Mouse (Mus musculus) ES-E14 (cell line): ENCODE data around the gene Wipf1. TPM values are rescaled to one million over a fixed set of nuclear protein-coding genes. Genes with fewer than 3 reads are reported as not detected.

ENCODE experiments used
- DNase-seq: peaks from one replicate; pipeline ENCODE4 v3.0.0-alpha.2; 2013; ENCODE audit warnings: low read depth, low spot score
- H3K27ac ChIP-seq: 2 replicates; pipeline ENCODE4 v1.5.1; 2012; ENCODE audit warnings: low read depth, mild to moderate bottlenecking, low read length, moderate library complexity, mixed read lengths; ENCODE audit not compliant: poor library complexity, insufficient read depth, severe bottlenecking
- H3K36me3 ChIP-seq: 2 replicates; pipeline ENCODE4 v1.6.1; 2012; ENCODE audit warnings: mild to moderate bottlenecking, low read length, moderate library complexity, mixed read lengths; ENCODE audit not compliant: control insufficient read depth, poor library complexity, insufficient read depth, severe bottlenecking
- H3K4me1 ChIP-seq, 2 experiments: fragments of 150-350 bp in 1 of 2; sonication (generic) in 1 of 2; 2 replicates each; pipeline ENCODE4 v1.6.1; 2012; ENCODE audit warnings: low read length in 2 of 2, mild to moderate bottlenecking in 1 of 2, mixed read lengths in 1 of 2; ENCODE audit not compliant: control insufficient read depth in 2 of 2, insufficient read depth in 2 of 2, poor library complexity in 1 of 2
- H3K4me3 ChIP-seq, 2 experiments: fragments of 150-350 bp in 1 of 2; sonication (generic) in 1 of 2; 2 replicates each; pipeline ENCODE4 v1.5.1; 2012; ENCODE audit warnings: low read length in 2 of 2, low read depth in 1 of 2, mild to moderate bottlenecking in 1 of 2, mixed read lengths in 1 of 2; ENCODE audit not compliant: insufficient read depth in 1 of 2, poor library complexity in 1 of 2, severe bottlenecking in 1 of 2
- H3K9ac ChIP-seq: 2 replicates; pipeline ENCODE4 v1.6.1; 2012; ENCODE audit warnings: low read depth, mild to moderate bottlenecking, low read length, mixed read lengths; ENCODE audit not compliant: poor library complexity, insufficient read depth, severe bottlenecking
- H3K9me3 ChIP-seq: fragments of 150-350 bp; sonication (generic); 2 replicates; pipeline ENCODE4 v1.6.1; 2012; ENCODE audit warnings: low read depth, mild to moderate bottlenecking, low read length; ENCODE audit not compliant: control insufficient read depth, insufficient read depth
- CHD2 ChIP-seq: IDR thresholded peaks from 2 replicates; pipeline ENCODE4 v1.6.1; 2014; ENCODE audit warnings: mild to moderate bottlenecking, low read depth, low read length, inconsistent platforms
- HCFC1 ChIP-seq: IDR thresholded peaks from 2 replicates; pipeline ENCODE4 v1.6.1; 2012; ENCODE audit warnings: low read length, inconsistent platforms, borderline replicate concordance; ENCODE audit not compliant: insufficient read depth
- MAFK ChIP-seq: IDR thresholded peaks from 2 replicates; pipeline ENCODE4 v1.6.1; 2014; ENCODE audit warnings: mild to moderate bottlenecking, low read depth, low read length, inconsistent platforms; ENCODE audit not compliant: insufficient read depth
- ZC3H11A ChIP-seq: IDR thresholded peaks from 2 replicates; pipeline ENCODE4 v1.6.1; 2012; ENCODE audit warnings: low read depth, mild to moderate bottlenecking, inconsistent platforms, low read length, borderline replicate concordance
- ZNF384 ChIP-seq: IDR thresholded peaks from 2 replicates; pipeline ENCODE4 v1.6.1; 2012; ENCODE audit warnings: low read depth, low read length, inconsistent platforms
- in situ Hi-C, 2 experiments: fragments of 600-800 bp; cut with MboI; formaldehyde crosslinking; loops; one replicate each; pipeline ENCODE4 v1.15.1; 2025; ENCODE audit warnings: low sequenced_read_pairs in 2 of 2, inconsistent platforms in 1 of 2; ENCODE audit not compliant: unreplicated experiment in 2 of 2
- total RNA-seq: library from RNA; depleted of rRNA; stranded (reverse); fragments of 300-350 nt; gene quantifications from 2 replicates; pipeline ENCODE4 v1.2.3, GENCODE M21; 2012

Gene Wipf1
- total RNA-seq, 1 experiment = 1.2 TPM

DNA sequence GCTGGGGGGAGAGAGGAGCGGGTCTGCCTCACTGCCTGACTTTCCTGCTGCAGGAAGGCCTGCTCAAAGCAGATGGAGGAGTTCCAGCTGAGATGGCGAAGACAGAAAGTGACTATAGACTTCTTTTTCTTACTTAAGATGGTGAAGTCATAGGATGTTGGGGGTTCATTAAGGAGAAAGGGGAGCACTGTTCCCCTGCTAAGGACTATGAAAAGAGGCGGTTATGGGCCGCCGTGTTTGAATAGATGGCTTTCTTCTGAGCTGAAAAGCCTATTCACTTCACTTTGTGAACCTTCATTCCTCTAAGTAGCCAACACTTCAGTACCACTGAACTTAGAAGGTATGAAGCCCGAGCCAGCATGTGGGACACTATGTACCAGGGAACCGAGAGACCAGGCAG lies 109.8 kb downstream of the Wipf1 start:
- Histone ChIP-seq H3K4me1 (no peaks in the 10 kb centered on the region), H3K9ac (no peak overlapping the region), H3K9me3 (no peaks in the 10 kb centered on the region), H3K27ac (no peak overlapping the region), H3K36me3 (no peaks in the 10 kb centered on the region), H3K4me3 (no peak overlapping the region)
- DNase-seq = no peak
- TF ChIP-seq ZNF384 (no peak), MAFK (no peak), ZC3H11A (no peak), HCFC1 (no peak), CHD2 (no peak)
- in situ Hi-C loops = no loop called here

DNA sequence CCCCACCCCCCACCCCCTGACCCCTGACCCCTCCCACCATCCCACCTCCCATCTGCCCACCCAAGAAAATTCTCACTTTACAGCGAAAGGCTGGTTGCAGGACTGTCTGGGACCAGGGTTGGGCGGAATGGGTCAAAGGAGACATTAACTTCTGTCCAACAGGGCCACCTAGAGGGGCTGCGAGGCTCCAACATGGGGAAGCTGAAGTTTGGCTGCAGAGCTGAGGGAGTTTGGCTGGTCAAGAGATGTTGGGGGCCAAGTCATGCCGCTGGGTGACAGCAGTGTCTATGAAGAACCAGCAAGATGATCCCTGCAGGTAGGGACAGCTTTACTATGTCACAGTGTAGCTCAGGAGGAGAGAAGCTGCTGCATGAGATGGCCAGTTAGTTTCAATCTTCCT lies 110.2 kb downstream of the Wipf1 start:
- in situ Hi-C loops = no loop called here
- no peak for TF ChIP-seq CHD2
- TF ChIP-seq MAFK = no peak
- no peak for TF ChIP-seq ZC3H11A
- no peak for TF ChIP-seq ZNF384
- no peak for TF ChIP-seq HCFC1
- no peaks in the 10 kb centered on the region for H3K9me3 ChIP-seq
- no peak overlapping the region for H3K27ac ChIP-seq
- H3K9ac ChIP-seq = no peak overlapping the region
- H3K4me1 ChIP-seq = no peaks in the 10 kb centered on the region
- no peak overlapping the region for H3K4me3 ChIP-seq
- no peak for DNase-seq
- no peaks in the 10 kb centered on the region for H3K36me3 ChIP-seq

DNA sequence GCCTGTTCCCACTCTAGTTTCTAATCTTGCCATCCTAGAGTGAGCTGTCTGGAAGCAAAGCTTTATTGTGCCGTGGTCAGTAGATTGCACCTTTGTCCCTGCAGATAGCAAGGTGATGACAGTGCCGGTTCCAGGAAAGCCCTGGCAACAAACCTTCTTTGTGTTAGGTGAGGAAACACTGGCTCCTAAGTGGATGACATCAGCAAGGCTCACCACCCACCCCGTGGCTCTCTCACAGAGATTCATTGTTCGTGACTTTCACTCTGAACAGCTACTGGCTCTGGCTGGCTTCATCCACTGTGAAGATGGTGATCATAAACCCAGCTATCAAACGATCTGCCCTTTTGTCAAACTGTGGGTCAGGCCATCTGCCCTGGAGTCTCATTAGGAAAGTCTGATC lies 113.6 kb downstream of the Wipf1 start:
- H3K9me3 ChIP-seq = no peaks in the 10 kb centered on the region
- TF ChIP-seq ZNF384 = no peak
- no peak for TF ChIP-seq MAFK
- H3K27ac ChIP-seq = no peak overlapping the region
- no peaks in the 10 kb centered on the region; the same call in 1 of the 2 replicates for H3K36me3 ChIP-seq
- DNase-seq = no peak
- no peaks in the 10 kb centered on the region for H3K4me1 ChIP-seq
- in situ Hi-C loops = no loop called here
- H3K4me3 ChIP-seq = no peak overlapping the region
- no peak overlapping the region for H3K9ac ChIP-seq

GRCm38 (mm10) chr2:73410076-73410475 lies 119.5 kb downstream of the Wipf1 start:
- in situ Hi-C loops = no loop called here
- no peak overlapping the region for H3K4me3 ChIP-seq
- no peak for DNase-seq

DNA sequence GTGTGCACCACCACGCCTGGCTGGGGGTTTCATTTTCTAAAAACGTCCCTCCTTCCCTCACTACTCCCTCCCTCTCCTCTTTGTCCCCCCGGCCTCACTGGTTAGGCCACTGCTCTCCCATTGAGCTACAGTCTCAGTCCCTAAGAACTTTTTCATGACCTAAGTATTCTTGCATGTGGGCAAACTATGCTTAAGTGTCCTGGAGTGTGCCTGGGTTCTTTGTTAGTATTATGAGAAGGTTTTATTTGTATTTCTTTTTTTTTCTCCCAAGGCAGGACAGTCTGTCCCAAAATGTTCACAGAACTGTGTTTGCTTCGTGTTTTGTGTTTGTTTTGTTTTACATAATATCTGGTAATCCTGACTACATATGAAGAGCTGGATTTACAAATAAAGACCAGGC lies 121.9 kb downstream of the Wipf1 start:
- Histone ChIP-seq H3K9ac (no peak overlapping the region), H3K36me3 (no peaks in the 10 kb centered on the region), H3K27ac (no peak overlapping the region), H3K9me3 (no peaks in the 10 kb centered on the region), H3K4me1 (no peaks in the 10 kb centered on the region), H3K4me3 (no peak overlapping the region)
- no peak for DNase-seq
- TF ChIP-seq ZC3H11A (no peak), MAFK (no peak), CHD2 (no peak), HCFC1 (no peak), ZNF384 (no peak)
- in situ Hi-C loops = no loop called here

More at GRCm38 (mm10) chr2:73410076-73410475, 119.5 kb downstream of the Wipf1 start:
- TF ChIP-seq MAFK (no peak), ZNF384 (no peak), HCFC1 (no peak), CHD2 (no peak), ZC3H11A (no peak)
- H3K4me1 ChIP-seq = no peaks in the 10 kb centered on the region
- H3K27ac ChIP-seq = no peak overlapping the region
- H3K36me3 ChIP-seq = no peaks in the 10 kb centered on the region; the same call in 1 of the 2 replicates
- no peak overlapping the region for H3K9ac ChIP-seq
- no peaks in the 10 kb centered on the region for H3K9me3 ChIP-seq
